Mouse (Mus musculus): ENCODE measurements at regions not wholly inside any gene's neighbourhood (a gene's known extent, or its start where the extent isn't known, plus 50 kb on each side); places are given as distances from the start of the nearest gene placed in this dataset.

GRCm38 (mm10) chr3:54592064-54592463 lies 100.5 kb upstream of the Supt20 start:
- in situ Hi-C loops (cut with MboI; ENCODE audit: unreplicated experiment in 2 of 2), result loop anchor here (10.0 to 25.0 kb wide), 5 partner anchors 73 to 630 kb away; partner anchors contain the start of genes Rfxap (in 2 of the 2), Trpc4 (in 2 of the 2) and Supt20 (in 1 of the 2)

- in situ Hi-C loops (cut with MboI; ENCODE audit: unreplicated experiment in 2 of 2), result loop anchor here (10.0 to 25.0 kb wide), 5 partner anchors 72 to 631 kb away; partner anchors contain the start of genes Rfxap (in 2 of the 2), Trpc4 (in 2 of the 2) and Supt20 (in 1 of the 2)
Measured at GRCm38 (mm10) chr3:54592655-54593428, 99.8 kb upstream of the Supt20 start.

DNA sequence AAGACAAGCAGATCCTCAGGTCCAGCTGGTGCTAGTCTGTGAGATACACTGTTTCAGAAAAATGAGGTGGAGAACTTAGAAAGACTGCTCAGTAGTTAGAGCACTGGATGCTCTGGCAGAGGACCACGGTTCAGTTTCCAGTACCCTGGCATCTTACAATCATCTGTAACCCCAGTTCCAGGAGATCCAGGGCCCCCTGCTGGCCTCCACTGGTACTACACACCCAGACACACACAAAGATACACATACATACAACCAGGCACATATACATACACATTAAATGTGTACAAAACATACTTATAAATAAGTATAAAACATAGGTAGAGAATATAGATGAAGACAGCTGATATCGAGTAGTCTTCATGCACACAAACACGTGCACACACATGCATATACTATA lies 97.4 kb upstream of the Supt20 start:
- in situ Hi-C loops (cut with MboI; ENCODE audit: unreplicated experiment in 2 of 2), result loop anchor here (5.0 to 25.0 kb wide), 6 partner anchors 70 to 633 kb away; partner anchors contain the start of genes Rfxap (in 2 of the 2), Trpc4 (in 2 of the 2) and Supt20 (in 1 of the 2)

GRCm38 (mm10) chr3:54597326-54598274 lies 95.0 kb upstream of the Supt20 start:
- in situ Hi-C loops (cut with MboI; ENCODE audit: unreplicated experiment in 2 of 2), result loop anchor here (5.0 to 25.0 kb wide), 6 partner anchors 67 to 635 kb away; partner anchors contain the start of genes Rfxap (in 2 of the 2), Trpc4 (in 2 of the 2) and Supt20 (in 1 of the 2)

DNA sequence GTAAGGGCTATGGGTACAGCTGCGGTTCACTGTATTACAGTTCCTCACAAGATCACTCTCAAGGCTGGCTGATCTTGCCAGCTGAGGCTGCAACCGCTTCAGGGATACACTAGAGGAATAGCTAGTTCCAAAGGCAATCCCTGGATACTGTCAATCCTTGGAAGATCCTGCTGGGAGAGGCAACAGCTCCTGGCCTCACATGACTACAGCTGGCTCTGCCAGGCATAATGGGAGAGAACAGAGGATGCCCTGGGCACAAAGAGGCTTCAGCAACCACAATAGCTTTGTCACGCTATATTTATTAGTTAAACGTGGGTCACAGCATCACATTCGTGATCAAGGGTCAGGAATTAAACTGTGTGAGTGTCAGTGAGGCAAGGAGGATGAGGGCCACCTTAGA lies 94.3 kb upstream of the Supt20 start:
- in situ Hi-C loops (cut with MboI; ENCODE audit: unreplicated experiment in 2 of 2), result loop anchor here (5.0 to 25.0 kb wide), 6 partner anchors 67 to 636 kb away; partner anchors contain the start of genes Rfxap (in 2 of the 2), Trpc4 (in 2 of the 2) and Supt20 (in 1 of the 2)

DNA sequence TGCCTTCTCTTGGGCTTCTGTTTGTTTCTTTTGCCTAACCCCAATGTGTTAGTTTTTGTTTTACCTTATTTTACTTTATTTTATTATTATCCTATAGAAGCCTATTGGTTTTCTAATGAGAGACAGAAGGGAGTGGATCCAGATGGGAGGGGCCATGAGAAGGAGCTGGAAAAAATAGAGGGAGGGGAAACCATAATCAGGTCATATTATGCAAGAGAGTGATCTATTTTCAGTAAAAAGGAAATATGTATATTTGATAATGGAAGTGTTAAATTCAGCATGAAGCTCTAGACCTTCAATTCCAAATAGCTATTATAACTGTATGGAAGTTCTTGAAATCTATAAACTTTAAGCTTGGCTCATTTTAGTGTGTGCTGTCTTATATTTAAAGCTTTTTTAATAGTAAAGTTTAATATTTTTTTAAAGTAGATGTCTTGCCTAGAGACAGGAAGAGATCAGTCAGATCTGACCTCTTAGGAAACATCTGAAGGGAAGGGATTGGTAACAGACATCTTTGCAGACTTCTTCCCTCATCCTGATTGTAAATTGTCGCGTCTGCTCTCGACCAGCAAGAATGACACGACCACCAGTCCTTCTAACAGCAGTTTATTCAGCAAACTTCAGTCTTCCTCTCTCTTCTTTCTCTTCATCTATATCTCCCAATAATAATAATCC lies 87.8 kb upstream of the Supt20 start:
- in situ Hi-C loops (cut with MboI; ENCODE audit: unreplicated experiment in 2 of 2), result no loop called here

DNA sequence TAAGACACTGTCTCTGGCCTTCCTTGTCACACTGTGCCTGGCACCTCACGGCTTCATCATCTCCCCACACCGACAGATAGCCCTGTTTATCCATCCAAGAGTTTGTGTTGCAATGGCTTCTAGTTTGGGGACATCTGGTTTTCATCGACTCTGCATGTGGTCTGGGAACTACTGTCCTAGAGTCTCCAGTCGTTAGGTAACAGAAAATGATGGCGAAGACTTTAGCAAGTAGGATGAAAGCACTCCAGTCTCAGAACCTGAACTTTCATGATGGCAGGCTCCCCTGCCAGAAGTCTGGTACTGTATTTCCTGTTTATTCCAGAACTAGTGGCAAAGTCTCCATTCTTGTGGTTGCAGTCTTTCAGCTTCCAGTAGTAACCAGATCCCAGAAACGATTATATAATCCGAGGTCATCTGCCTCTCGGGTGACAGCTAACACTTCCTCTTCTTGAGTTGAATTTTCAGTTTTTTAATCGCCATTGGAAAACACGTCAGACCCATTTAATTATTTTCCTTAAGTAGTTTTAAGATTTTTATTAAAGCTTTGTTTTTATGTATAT lies 81.1 kb upstream of the Supt20 start:
- in situ Hi-C loops (cut with MboI; ENCODE audit: unreplicated experiment in 2 of 2), result no loop called here

GRCm38 (mm10) chr3:54613845-54614244 lies 78.8 kb upstream of the Supt20 start:
- in situ Hi-C loops (cut with MboI; ENCODE audit: unreplicated experiment in 2 of 2), result no loop called here

DNA sequence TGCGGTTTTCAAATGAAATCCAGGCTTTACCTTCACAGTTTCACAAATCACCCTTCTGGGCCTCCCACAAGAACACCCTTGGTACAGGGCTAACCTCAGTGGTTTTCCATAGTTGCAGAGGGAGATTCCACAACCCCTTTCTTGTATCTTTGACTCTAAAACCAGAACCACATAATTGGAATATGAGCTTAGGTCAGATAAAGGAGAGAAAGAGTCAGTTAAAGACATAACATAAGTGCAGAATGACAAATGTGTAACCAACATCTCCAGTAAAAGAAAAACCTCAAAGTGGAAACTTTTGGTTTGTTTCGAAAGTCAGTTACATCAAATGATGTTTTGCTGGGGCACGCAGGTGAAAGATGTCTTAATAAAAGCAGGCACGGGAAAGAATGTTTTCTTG lies 75.3 kb upstream of the Supt20 start:
- in situ Hi-C loops (cut with MboI; ENCODE audit: unreplicated experiment in 2 of 2), result no loop called here

DNA sequence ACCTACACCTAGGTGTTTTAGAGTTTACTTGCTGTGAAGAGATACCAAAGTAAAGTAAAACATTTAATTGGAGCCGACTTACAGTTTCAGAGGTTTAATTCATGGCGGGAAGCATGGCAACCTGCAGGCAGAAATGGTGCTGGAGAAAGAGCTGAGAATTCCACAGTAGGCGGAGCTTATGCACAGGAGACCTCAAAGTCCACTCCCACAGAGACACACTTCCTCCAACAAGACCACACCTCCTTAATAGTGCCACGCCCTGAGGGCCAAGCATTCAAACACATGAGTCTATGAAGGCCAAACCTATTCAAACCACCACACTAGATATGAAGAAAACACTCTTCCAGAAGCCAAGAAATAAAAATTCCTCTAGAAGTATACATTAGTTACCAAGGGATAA lies 74.3 kb upstream of the Supt20 start:
- in situ Hi-C loops (cut with MboI; ENCODE audit: unreplicated experiment in 2 of 2), result no loop called here

GRCm38 (mm10) chr3:54630254-54630653 lies 62.4 kb upstream of the Supt20 start:
- in situ Hi-C loops (cut with MboI; ENCODE audit: unreplicated experiment in 2 of 2), result no loop called here

DNA sequence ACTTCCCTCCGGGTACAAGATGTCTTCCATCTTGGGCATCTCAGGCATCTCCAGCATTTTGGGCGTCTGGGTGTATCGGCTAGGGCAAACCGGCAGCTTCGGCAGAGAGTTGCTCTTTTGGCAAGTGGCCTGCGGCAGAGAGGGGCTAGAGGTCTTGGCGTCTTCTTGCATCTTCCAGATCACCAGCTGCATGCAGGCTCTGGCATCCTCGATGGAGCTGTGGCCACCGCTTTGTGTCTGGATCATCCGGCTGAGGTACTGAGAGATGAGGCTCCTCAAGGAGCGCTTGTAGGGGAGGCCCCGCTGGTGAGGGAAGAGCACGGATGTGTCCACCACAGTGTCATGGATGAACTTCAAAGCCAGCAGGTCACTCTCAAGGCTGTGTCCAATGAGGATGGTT lies 59.9 kb upstream of the Supt20 start:
- in situ Hi-C loops (cut with MboI; ENCODE audit: unreplicated experiment in 2 of 2), result no loop called here

GRCm38 (mm10) chr3:54633446-54633845 lies 59.2 kb upstream of the Supt20 start:
- in situ Hi-C loops (cut with MboI; ENCODE audit: unreplicated experiment in 2 of 2), result no loop called here

DNA sequence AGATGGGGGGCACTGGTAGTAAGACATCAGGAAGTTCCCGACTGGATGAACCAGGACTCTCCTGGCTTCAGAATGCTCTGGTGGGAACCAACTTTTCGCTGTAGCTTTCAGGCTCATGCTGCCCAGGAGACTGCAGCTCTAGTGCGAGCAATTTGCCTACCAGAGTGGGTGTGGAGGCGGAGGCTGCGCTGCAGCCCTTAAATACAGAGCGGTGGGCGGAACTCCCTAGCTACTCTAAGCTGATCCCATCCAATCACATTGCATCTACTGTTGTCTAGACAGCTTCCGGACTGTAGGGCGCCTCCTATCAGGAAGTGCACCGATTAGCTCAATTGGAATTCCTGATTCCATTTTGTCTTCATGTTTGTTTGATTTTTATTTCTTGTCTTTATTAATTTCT lies 58.2 kb upstream of the Supt20 start:
- in situ Hi-C loops (cut with MboI; ENCODE audit: unreplicated experiment in 2 of 2), result no loop called here
